Mouse (Mus musculus): ENCODE measurements around the gene Ttc7.

- TF ChIP-seq POLR2A (IDR thresholded peaks at IDR 0.05; ENCODE audit: borderline replicate concordance, insufficient read depth, low read length) (peak; percentile 24; the same call in 1 of the 2 replicates), CTCF (IDR thresholded peaks at IDR 0.05; ENCODE audit: borderline replicate concordance, insufficient read depth, low read depth, low read length) (no peak)
These were observed 48.9 kb downstream of the Ttc7 start for GRCm38 (mm10) chr17:87331336-87332141.

Measured in cerebellum, adult 2 months (tissue).